Mouse (Mus musculus): Measurements from ENCODE around the gene Hist1h2ah.

The Hist1h2ah gene

DNA sequence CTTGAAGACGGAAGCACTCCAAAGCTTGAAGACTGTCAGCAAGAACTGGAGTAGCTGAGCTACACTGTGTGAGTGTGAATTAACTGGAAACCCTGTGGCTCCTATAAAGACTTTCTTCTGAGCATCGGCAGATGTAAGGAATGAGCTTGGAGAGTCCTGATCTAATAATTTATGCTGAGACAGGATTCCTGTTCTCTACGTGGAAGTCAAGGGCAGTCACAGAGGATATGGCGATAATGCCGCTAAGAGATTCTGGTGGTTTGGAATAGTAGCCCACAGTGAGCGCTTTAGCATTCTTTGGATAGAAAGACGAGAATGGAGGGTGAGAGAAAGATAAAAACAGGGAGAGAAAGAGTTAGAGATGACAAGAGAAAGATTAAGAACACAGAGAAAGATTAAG is 27.5 kb downstream of the Hist1h2ah start:
- no peak for DNase-seq

DNA sequence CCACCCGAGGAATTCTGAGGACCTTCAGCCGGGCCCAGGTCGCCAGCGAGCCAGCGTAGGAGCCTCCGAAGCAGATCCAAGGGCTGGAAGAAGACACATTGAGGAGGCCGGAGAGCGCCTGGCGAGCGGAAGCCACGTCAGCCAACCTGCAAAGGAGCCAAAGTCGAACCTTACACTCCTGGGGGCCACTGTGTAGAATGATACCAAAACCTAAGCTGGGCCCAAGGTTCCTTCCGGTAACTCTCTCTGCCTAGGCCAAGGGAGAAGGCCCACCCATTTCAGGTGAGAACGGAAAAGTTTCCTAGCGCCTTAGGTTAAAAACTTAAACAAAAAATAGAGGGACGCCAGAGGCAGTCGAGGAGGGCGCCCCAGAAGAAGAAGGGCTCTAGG is 28.3 kb downstream of the Hist1h2ah start:
- no peak for DNase-seq

DNA sequence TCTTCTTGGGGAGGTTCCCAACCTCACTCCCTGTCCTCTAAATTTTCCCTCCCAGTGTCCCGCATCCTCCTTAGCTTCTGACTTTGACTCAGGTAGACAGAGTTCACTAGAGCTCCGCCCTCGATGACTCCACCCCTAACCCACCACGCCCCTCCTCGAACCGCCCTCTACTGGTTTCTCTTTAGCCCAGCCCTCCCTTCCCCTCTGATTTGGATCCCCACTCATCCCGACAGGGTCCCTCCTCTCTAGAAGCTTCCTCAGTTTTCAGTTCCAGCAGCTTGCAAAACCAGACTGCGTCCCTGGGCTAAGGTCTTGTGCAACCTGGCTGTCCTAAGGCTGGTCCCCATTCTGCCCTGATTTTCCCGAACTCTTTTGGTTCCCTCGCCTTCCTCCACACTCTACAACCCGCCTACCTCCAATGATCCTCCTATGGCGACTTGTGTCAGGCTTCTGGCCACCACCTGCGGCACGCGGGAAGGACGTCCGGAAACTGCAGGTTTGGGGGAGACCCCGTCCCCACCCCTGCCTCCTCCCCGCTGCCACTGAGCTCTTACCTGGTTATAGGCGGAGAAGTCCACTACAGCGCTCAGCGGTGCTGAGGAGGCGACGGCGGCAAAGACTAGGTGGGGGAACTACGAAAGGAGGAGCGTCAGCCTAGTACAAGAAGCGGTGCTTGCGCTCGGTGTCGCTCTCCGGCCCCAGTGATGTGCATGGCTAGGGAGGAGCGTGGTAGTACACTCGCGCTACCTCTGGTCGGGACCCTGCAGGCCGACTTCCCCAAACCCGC is 28.8 kb downstream of the Hist1h2ah start:
- DNase-seq: peak; percentile 61

DNA sequence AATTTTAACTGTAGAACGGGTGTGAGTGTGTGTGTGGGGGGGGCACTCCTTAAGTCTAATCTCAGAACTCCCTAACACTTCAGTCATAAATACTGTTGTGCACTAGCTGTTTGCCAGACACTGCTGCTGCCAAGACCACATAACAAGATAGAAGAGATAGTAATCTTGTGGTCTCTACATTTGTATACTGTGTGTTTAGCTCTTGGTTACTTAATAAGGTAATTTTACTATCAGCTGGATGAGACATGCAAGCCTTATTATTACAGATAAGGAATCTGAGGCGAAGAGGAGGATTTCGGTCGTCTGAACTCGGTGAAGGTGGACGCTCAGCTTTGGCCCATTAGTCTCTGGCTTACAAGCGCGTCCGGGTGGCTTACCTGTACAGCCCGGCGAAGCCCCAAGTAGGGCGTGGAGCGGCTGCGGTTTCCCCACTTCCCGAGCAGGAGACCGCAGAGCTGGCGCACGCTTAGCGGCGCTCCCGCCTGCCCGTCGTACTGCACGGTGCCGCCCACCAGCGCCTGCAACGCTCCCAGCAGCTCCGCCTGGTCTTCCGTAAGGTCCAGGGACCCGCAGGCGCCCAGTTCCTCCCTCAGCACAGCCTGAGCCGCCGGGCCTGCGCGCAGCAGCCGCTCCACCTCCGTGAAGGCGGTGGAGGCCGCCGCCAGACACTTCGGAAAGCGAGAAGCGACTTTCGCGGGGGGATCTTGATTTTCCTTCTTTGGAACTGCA is 29.6 kb downstream of the Hist1h2ah start:
- peak; percentile 53 for DNase-seq

DNA sequence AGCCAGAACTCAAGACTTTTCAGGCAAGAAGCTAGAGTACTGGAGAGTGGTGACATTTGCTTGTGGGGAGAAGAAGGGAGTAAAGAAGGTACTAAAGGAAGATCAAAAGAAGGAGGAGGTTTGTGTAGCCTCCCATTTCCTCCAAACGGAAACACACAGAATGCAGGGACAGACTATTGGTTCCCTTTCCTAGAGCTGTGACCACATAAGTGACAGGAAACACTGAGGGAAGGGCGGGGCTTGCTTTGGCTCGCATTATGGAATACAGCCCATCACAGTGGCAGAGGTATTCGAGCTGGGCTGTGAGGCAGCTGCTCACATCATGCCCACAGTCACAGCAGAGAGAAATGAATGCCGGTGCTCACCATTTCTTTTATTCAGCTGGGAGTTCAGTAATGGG is 33.5 kb downstream of the Hist1h2ah start:
- no peak for DNase-seq

DNA sequence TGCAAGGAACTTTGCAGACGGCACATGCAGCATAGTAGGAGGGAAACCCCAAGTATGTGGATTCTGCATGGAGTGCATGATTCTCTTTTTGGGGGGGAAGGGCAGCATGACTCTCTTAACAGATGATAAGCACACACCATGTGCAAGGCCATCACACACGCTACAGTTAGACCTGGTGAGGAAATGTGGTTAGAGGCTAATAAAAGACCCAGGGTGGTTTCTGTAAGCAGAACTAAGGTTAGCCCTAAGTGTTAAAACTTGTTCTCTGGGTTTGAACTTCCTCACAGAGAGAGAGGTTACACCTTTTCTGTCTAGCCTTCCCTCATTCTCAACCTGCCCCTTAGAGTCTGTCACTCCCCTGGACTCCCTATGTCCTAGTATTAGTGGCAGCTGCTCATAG is 34.0 kb downstream of the Hist1h2ah start:
- DNase-seq: no peak

DNA sequence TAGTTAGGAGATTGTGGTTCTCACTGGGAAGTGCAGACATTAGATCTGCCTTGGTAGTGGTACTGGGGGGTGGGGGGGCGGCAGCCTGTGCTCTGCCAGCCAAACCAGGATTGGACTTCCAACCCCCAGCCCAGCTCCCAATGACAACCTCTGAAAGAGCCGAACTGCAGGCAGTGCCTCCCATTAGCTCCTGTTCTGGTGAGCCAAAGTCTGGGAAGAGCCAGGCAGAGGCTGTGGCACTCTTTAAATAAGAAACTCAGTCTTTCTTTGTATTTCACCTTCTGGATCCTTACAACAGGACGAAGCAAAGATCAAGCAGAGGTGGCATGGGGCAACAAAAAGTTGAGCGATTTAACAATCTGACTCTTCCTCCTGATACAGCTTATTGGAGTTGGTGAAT is 36.2 kb downstream of the Hist1h2ah start:
- DNase-seq: no peak

DNA sequence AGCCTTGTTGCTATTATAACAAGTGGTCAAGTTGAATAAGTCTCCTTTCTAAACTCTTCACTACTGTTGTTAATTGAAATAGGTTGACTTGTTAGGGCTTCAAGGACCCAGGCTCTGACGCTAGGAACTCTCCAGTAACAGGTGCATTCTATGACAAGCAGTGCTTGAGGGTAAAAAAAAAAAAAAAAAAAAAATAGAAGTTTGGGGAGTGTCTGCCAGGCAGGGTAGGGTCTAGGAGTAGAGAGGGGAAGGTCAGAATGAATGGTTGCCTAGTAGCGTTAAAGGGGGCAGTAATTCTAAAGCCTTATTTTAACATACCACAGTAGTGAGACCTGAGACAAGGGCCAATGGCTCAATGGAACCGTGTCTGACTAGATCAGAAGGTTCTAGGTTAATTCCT is 37.0 kb downstream of the Hist1h2ah start:
- DNase-seq: no peak

DNA sequence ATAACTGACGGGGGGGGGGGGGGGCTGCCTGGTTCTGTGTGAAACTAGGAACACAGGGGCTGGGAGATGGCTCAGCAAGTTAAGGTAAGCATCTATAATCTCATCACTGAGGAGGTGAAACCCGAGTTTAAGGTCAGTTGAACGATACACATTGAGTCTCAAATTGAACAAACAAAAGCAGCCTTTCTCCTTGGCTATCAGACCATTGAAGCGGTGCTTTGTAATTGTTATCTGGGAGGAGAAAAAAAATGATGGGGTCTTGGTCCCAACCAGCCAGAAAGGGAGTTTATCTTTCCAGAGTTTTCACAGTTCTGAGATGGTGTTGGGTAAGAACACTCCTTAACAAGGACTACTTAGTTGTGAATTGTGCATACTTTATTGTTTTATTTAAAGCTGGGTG is 37.5 kb downstream of the Hist1h2ah start:
- no peak for DNase-seq

DNA sequence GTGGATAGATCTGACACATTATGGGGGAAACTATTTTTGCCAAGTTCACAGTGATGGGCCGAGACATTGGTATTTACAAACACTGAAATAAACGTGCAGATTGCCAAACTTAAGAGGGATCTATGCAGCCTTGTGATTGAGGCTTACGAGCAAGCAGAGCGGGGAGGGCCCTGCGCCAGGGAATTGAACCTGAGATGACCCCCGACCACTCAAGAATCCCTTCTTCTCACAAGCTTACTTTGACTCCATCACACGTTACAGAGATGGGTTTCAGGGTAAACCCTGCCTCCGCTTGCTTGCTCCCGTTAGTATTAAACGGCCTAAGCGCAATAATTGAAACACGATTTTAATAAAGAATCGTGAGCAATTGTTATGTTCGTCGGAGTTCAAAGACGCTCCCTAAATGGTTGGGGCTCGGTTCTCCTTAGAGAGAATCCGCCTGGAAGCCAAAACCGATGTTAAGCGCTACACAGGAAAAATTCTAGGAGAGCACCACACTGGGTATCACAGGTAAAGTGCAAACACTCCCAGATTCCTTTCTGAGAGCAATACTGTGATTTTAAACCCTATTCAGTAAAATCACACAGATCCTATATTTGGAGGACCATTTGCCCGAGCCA is 38.1 kb downstream of the Hist1h2ah start:
- DNase-seq: no peak

DNA sequence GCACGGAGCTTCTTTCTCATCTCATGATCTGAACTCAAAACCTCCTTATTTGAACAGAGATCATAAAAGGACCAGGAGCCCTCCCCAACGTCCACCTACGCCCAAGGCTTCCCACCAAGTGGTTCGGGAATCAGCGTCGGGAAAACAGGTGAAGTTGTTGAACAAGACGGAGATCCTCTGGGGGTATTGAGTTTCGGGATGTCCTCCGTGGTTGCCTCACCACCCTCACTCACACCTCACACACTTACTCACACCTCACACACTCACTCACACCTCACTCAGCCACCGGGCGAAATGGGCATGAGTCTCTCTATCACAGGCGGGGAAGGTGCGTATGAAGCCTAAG is 38.6 kb downstream of the Hist1h2ah start:
- DNase-seq: no peak

DNA sequence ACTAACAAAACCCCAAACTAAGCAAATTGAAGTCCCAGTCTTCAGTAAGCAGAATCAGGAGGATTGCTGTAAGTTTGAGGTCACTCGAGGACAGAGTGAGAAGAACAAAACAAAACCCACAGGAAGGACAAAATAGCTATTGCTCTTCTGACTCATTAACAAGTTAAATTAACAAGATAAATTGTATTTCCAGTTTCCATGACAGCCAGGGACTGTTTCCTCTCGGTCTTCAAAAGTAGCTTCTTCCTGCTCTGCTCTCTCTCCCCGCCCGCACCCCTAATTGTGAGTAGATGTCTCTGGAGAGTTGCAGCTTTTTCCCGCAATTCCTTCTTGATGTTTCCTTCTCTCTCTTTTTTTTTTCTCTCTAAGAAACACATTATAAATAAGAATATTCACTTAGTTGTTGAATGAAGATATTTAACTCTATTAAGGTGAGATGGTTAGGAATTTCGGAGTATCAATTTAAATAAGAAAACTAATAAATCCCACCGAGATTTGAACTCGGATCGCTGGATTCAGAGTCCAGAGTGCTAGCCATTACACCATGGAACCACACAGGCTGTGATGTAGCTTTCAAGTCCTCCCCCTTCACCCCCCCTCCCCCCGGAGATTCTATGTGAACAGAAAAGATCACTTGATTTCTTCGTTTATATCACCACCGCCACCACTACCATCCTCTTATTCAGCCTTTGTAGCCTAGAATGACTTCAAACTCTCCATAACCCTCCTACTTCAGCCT is 39.1 kb downstream of the Hist1h2ah start:
- DNase-seq: no peak

DNA sequence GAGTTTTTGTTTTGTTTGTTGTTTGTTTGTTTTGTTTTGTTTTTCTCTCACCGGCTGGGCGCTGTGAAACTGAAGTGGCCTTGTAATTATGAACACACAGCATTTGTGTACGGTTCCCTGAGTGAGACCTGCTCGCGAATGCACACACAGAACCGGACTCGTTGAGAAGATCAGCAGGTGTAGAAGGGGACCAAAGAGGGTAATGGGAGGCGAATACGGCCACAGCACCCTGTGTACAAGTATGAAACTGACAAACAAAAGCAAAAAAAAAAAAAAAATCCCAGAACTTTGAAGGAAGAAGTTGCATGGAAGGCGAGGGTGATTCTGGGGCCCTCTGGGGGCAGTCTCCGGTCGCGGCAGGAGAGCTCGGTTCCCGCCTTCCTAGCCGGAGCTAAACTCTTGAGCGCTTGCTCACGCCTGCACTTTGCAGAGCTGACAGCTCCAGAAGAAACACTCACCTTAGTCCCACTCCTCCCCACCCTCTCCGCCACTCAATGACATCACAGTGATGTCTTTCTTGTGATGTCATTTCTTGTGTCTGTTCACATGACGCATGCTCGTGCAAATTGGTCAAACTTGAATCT is 39.9 kb downstream of the Hist1h2ah start:
- DNase-seq: no peak

DNA sequence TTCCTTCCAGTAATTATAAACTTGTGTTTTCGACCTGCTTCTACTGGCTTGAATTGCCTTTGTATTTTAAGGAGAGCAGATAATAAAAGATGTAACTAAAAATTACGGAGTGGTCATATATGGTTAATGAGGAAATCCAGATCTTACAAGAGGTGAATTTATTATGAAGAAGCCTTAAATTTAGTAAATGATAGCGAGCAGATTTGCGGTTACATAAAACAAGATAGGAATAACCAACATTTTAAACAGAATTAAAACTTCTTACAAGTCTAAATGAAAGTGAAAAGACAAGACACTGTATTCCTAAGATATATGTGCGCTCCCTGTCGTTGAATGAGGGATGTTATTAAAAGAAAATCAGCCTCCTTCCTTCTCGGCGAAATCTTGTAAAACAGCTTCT is 40.5 kb downstream of the Hist1h2ah start:
- DNase-seq: no peak

DNA sequence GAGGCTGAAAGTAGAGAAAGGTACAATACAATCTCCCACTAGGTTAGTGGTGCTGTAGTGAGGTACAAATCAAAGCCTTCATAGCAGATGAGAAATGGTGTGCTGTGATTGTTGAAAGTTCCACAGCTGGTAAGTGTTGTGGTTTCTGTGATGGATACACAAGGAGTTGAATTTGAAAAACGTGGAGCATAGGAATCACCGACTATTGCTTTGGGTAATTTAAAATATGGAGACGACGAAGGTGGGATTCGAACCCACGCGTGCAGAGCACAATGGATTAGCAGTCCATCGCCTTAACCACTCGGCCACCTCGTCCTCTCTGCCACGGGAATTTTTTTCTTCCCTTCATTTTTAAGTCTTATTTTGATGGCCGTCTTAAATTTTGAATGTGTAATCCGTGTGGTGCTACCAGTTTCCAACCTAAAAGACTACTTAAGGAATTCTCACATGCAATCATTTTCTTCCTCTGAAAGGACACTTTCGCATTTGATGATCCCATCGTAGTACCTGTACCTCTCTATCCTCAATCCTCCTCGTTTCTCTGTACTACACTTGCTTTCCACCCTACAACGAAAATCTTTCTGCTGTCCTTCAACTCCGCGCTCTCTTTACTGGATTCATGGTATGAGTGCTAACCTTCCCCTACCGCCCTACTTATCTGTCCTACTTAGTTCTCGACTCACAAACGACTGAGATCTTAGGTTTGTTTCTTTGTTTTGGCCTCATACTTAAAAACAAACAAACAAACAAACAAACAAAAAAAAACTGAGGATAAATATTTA is 41.2 kb downstream of the Hist1h2ah start:
- no peak for DNase-seq

DNA sequence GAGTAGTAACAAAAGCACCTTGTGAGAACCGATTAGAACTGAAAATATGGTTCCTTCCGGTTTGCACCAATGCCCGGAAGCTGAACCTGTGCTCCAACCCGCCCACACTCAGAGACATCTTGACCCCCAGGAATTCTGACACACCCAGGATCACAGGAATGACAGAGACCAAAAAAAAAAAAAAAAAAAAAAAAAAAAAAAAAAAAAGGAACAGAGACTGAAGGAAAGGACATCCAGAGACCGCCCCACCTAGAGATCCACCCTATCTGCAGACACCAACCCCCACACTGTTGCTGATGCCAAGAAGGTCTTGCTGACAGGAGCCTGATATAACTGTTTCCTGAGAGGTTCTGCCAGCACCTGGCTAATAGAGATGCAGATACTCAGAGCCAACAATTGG is 42.8 kb downstream of the Hist1h2ah start:
- DNase-seq: no peak
